20 mouse cellular contexts compared by ENCODE assay signal in genomic region chr4:149001515-149001914, GRCm38 (mm10).
A peak's percentile ranks its signal among the peaks of the same experiment; 100 is the strongest.
DNase-seq lines count a peak whose midpoint lies in the region; ATAC-seq and TF ChIP-seq lines count a peak whose summit lies in the region.
"Had no signal": no experiment of that assay in that cellular context is flagged by ENCODE, and none has a peak within 500 bp of the region (broad histone marks: within the 10 kb centered on the region; RNA-seq: fewer than 3 reads in every experiment).

No protein-coding gene starts in this region.

- H3K4me3 ChIP-seq in testis, adult 2 months (ENCODE audit: control insufficient read depth, low read depth, low read length) = peak overlapping the region; percentile 46
- H3K4me3 ChIP-seq: embryonic facial prominence, embryonic 10.5 days; embryonic facial prominence, embryonic 12.5 days; forebrain, embryonic 13.5 days; forebrain, embryonic 15.5 days had no signal

- H3K27ac ChIP-seq in testis, adult 2 months (ENCODE audit: control insufficient read depth, insufficient read depth, low read depth, low read length) = no peak overlapping the region
- H3K27ac ChIP-seq: embryonic facial prominence, embryonic 10.5 days; embryonic facial prominence, embryonic 12.5 days; forebrain, embryonic 13.5 days; forebrain, embryonic 15.5 days had no signal

- no peaks in the 10 kb centered on the region for H3K36me3 ChIP-seq in testis, adult 2 months (ENCODE audit: control insufficient read depth, insufficient read depth, low read length)
- H3K36me3 ChIP-seq: forebrain, embryonic 15.5 days had no signal

- DNase-seq in testis, postnatal 14 days (ENCODE audit: low spot score) = no peak
- DNase-seq in urinary bladder, postnatal 36 days (ENCODE audit: low spot score in 2 of 2) = no peak
- no peak for DNase-seq in frontal cortex, adult 2 months (ENCODE audit: extremely low spot score in 1 of 2, low spot score in 1 of 2)
- DNase-seq: adrenal gland, adult 2 months; adrenal gland, postnatal 10 days; adrenal gland, postnatal 25 days; cerebellum, adult 11 months; cerebellum, adult 18-20 months; cerebellum, adult 8-10 months; cerebellum, adult 9-11 months; cerebellum, postnatal 14 days; cerebellum, postnatal 36 days; forebrain, postnatal 0 days had no signal

- ATAC-seq in granulocyte monocyte progenitor cell, adult 5-6 weeks (replicated peaks; ENCODE audit: poor library complexity, severe bottlenecking) = peak; percentile 93
- peak; percentile 72 for ATAC-seq in megakaryocyte progenitor cell, adult 5-6 weeks (replicated peaks; ENCODE audit: poor library complexity)
- ATAC-seq: forebrain, embryonic 13.5 days; forebrain, embryonic 15.5 days; forebrain, postnatal 0 days had no signal

- no peaks in the 10 kb centered on the region for H3K4me1 ChIP-seq in testis, adult 2 months (ENCODE audit: control insufficient read depth, insufficient read depth, low read length)
- H3K4me1 ChIP-seq: embryonic facial prominence, embryonic 10.5 days; embryonic facial prominence, embryonic 12.5 days; forebrain, embryonic 13.5 days; forebrain, embryonic 15.5 days had no signal

- no peak for TF ChIP-seq POLR2A in testis, adult 2 months (IDR thresholded peaks at IDR 0.05; ENCODE audit: control insufficient read depth, low read depth, low read length)

- no peaks in the 10 kb centered on the region for H3K27me3 ChIP-seq in testis, adult 2 months (ENCODE audit: control insufficient read depth, insufficient read depth, low read length)
- H3K27me3 ChIP-seq: embryonic facial prominence, embryonic 12.5 days; forebrain, embryonic 13.5 days; forebrain, embryonic 15.5 days had no signal

- no peak for TF ChIP-seq CTCF in testis, adult 2 months (IDR thresholded peaks at IDR 0.05; ENCODE audit: control insufficient read depth, insufficient read depth, insufficient replicate concordance, low read depth, low read length)
